Mouse (Mus musculus) lung, adult 2 months (tissue): Measurements from ENCODE around the gene Ghrhr.

ENCODE experiments used
- CTCF ChIP-seq: fragments of 200-500 bp; IDR thresholded peaks from 2 replicates; pipeline ENCODE4 v1.5.1; 2011; ENCODE audit warnings: mild to moderate bottlenecking, low read length, control low read depth; ENCODE audit not compliant: insufficient read depth
- POLR2A ChIP-seq: fragments of 200-500 bp; IDR thresholded peaks from 2 replicates; pipeline ENCODE4 v1.6.1; 2011; ENCODE audit warnings: low read depth, mild to moderate bottlenecking, control low read depth, low read length, borderline replicate concordance; ENCODE audit errors: extremely low read depth

DNA sequence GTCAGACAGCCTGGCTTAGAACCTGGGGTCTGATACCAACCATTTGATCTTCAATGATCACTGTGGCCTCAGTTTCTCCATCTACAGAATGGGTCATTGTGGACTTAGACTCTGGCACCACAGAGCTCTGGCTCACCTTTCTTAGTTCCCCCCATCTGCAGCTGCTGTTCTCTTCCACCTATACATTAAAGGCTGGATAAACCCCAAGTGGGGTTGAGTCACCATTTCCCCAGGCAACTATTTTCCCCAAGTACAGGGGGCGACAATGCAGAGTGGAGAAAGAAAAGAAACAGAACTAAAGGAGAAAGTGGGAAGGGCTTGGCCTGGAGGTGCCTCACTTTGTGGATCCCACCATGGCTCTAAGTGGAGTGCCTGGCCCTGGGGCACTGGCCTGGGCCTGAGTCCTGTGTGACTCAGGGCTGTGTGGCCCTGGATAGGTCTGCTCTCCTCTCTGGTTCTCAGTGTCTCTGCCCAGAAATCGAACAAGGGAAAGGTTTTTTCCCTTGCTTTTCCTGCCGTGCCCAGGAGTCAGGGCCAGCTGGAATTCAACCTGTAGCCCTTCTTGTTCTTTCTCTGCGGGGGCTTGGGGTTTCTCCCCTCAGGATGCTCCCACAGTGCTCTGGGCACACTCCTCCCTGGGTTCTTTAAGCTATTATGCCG lies 19.0 kb upstream of the Ghrhr start:
- TF ChIP-seq CTCF (no peak), POLR2A (no peak)
